Mouse (Mus musculus): ENCODE results near the gene Map4k1.

DNA sequence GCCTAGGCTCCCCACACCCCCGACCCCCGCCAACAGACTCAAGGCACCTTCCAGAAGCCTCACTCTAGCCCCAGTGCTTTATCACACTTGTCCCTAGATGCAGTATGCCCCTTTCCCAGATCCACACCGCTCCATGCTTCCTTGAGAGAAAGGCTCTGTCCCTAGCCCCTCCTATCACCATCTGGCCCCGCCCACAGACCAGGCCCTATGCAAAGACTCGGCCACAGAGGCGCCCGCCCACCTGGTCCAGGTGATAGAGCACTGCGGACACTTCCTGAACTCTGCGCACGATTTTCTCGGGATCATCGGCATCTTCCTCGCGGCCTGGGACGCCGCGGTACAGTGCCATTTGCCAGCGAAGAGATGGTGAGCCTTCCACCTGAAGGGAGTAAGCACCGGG lies 71.0 kb downstream of the Map4k1 start:
- TF ChIP-seq POLR2A (IDR thresholded peaks at IDR 0.05; ENCODE audit: insufficient read depth, low read depth, low read length): no peak
- no peak for TF ChIP-seq CTCF (IDR thresholded peaks at IDR 0.05)

Data from heart, adult 2 months (tissue).